Mouse (Mus musculus) testis, adult 2 months (tissue): Measurements from ENCODE around the gene Klhl26. TPM values are rescaled to one million over a fixed set of nuclear protein-coding genes. Genes with fewer than 3 reads are reported as not detected.

Experiments used
- H3K27ac ChIP-seq: fragments of 200-500 bp; 2 replicates; pipeline ENCODE4 v1.5.1; 2012; ENCODE audit warnings: low read depth, low read length; ENCODE audit not compliant: control insufficient read depth, insufficient read depth
- H3K27me3 ChIP-seq: fragments of 200-500 bp; 2 replicates; pipeline ENCODE4 v1.6.1; 2012; ENCODE audit warnings: mild to moderate bottlenecking, low read length, moderate library complexity; ENCODE audit not compliant: control insufficient read depth, insufficient read depth
- H3K36me3 ChIP-seq: fragments of 200-500 bp; 2 replicates; pipeline ENCODE4 v1.6.1; 2012; ENCODE audit warnings: mild to moderate bottlenecking, low read length; ENCODE audit not compliant: control insufficient read depth, insufficient read depth
- H3K4me1 ChIP-seq: fragments of 200-500 bp; 2 replicates; pipeline ENCODE4 v1.6.1; 2012; ENCODE audit warnings: low read length; ENCODE audit not compliant: control insufficient read depth, insufficient read depth
- H3K4me3 ChIP-seq: fragments of 200-500 bp; 2 replicates; pipeline ENCODE4 v1.5.1; 2012; ENCODE audit warnings: low read depth, mild to moderate bottlenecking, low read length, moderate library complexity, mixed read lengths; ENCODE audit not compliant: control insufficient read depth
- CTCF ChIP-seq: fragments of 200-500 bp; IDR thresholded peaks from 2 replicates; pipeline ENCODE4 v1.5.1; 2012; ENCODE audit warnings: low read depth, mild to moderate bottlenecking, inconsistent platforms, low read length, moderate library complexity; ENCODE audit not compliant: control insufficient read depth, insufficient read depth, insufficient replicate concordance
- POLR2A ChIP-seq: fragments of 200-500 bp; IDR thresholded peaks from 2 replicates; pipeline ENCODE4 v1.6.1; 2012; ENCODE audit warnings: low read depth, mild to moderate bottlenecking, inconsistent platforms, low read length, moderate library complexity; ENCODE audit not compliant: control insufficient read depth
- polyA plus RNA-seq: library from polyadenylated mRNA; depleted of rRNA; stranded (reverse); fragments of >200 nt; gene quantifications from 2 replicates; pipeline ENCODE4 v1.2.3, GENCODE M21; 2012; rRNA removed

The Klhl26 gene
- polyA plus RNA-seq, 1 experiment = 3.6 TPM

DNA sequence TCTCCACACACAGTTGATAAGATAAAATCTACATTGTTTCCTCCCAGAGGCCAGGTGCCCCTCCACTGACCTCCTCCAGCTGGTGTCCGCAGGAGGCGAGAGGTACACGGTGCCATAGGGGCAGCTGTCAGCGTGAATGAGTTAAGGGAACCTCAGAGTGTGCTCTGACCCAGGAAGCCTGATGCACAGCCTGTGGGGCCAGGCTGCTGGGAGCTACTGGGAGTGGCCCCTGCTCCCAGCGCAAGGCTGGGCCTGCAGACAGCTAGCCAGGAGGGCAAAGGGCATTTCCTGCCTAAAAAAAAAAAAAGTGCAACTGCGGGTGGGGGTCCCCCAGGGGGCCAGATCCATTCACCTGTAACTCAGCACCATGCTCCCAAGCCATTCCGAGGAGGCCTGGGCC lies 71.6 kb downstream of the Klhl26 start:
- Histone ChIP-seq H3K4me1 (peaks cover 3% of the 10 kb centered on the region; the same call in 1 of the 2 replicates), H3K36me3 (no peaks in the 10 kb centered on the region), H3K27ac (no peak overlapping the region), H3K27me3 (no peaks in the 10 kb centered on the region), H3K4me3 (no peak overlapping the region)
- TF ChIP-seq POLR2A (no peak), CTCF (no peak)

DNA sequence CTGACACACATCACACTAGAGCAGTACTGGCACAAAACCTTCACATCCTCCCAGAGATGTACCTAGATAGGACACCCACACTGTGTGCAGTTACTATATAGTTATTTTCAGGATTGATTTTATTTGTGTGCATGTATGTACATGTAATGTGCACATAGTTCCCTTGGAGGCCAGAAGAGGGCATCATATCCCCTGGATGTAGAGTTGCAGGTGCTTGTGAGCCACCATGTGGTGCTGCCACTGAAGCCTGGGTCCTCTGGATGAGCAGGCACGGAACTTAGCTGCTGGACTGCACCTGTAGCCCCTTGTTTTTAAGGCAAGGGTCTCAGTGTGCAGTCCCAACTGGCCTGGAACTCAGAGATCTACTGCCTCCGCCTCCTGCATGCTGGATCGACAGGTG lies 72.6 kb downstream of the Klhl26 start:
- Histone ChIP-seq H3K27ac (no peak overlapping the region), H3K4me3 (no peak overlapping the region), H3K36me3 (no peaks in the 10 kb centered on the region), H3K27me3 (no peaks in the 10 kb centered on the region), H3K4me1 (peaks cover 3% of the 10 kb centered on the region; the same call in 1 of the 2 replicates)
- TF ChIP-seq CTCF (no peak), POLR2A (no peak)

Other genes with a start within 250 kb of the Klhl26 start
- 206 and 208 TPM in 2 replicates for gene Sugp2, start 242.7 kb downstream of the Klhl26 start, polyA plus RNA-seq
- gene Armc6, start 242.5 kb downstream of the Klhl26 start, polyA plus RNA-seq = 5.4 and 5.5 TPM in 2 replicates
- gene Homer3, start 194.1 kb downstream of the Klhl26 start, polyA plus RNA-seq = 7.3 and 9.8 TPM in 2 replicates
- 95.5 and 101 TPM in 2 replicates for gene Ddx49, start 174.5 kb downstream of the Klhl26 start, polyA plus RNA-seq
- gene Cope, start 174.4 kb downstream of the Klhl26 start, polyA plus RNA-seq = 102 and 115 TPM in 2 replicates
- gene Cers1, start 161.2 kb downstream of the Klhl26 start, polyA plus RNA-seq = 0.43 and 0.48 TPM in 2 replicates
- gene Gdf1, start 147.2 kb downstream of the Klhl26 start, polyA plus RNA-seq = 0.20 and 0.24 TPM in 2 replicates
- gene Upf1, start 123.7 kb downstream of the Klhl26 start, polyA plus RNA-seq = 33.3 and 35.4 TPM in 2 replicates
- 409 and 456 TPM in 2 replicates for gene Comp, start 103.4 kb downstream of the Klhl26 start, polyA plus RNA-seq
- 11.3 and 12.3 TPM in 2 replicates for gene Crtc1, start 37.4 kb downstream of the Klhl26 start, polyA plus RNA-seq
- 62.6 and 62.9 TPM in 2 replicates for gene Tmem59l, start 10.4 kb upstream of the Klhl26 start, polyA plus RNA-seq
- 126 and 137 TPM in 2 replicates for gene Crlf1, start 16.2 kb upstream of the Klhl26 start, polyA plus RNA-seq
- 23.9 and 26.9 TPM in 2 replicates for gene Rex1bd, start 29.8 kb upstream of the Klhl26 start, polyA plus RNA-seq
- 768 and 853 TPM in 2 replicates for gene Uba52, start 33.8 kb upstream of the Klhl26 start, polyA plus RNA-seq
- gene Fkbp8, start 50.8 kb upstream of the Klhl26 start, polyA plus RNA-seq = 179 and 198 TPM in 2 replicates
- 77.9 and 84.7 TPM in 2 replicates for gene Kxd1, start 51.0 kb upstream of the Klhl26 start, polyA plus RNA-seq
- 42.5 and 43.8 TPM in 2 replicates for gene Ell, start 62.5 kb upstream of the Klhl26 start, polyA plus RNA-seq
- 561 and 588 TPM in 2 replicates for gene Isyna1, start 117.4 kb upstream of the Klhl26 start, polyA plus RNA-seq
- 35.6 and 38.9 TPM in 2 replicates for gene Ssbp4, start 131.9 kb upstream of the Klhl26 start, polyA plus RNA-seq
- 1.4 TPM in 2 replicates for gene Lrrc25, start 139.2 kb upstream of the Klhl26 start, polyA plus RNA-seq
- 1.3 and 1.4 TPM in 2 replicates for gene Gdf15, start 155.5 kb upstream of the Klhl26 start, polyA plus RNA-seq
- 3.7 and 4.9 TPM in 2 replicates for gene Pgpep1, start 183.4 kb upstream of the Klhl26 start, polyA plus RNA-seq
- 148 and 168 TPM in 2 replicates for gene Lsm4, start 196.3 kb upstream of the Klhl26 start, polyA plus RNA-seq
- 79.2 and 105 TPM in 2 replicates for gene Jund, start 222.0 kb upstream of the Klhl26 start, polyA plus RNA-seq
- gene Iqcn, start 226.5 kb upstream of the Klhl26 start, polyA plus RNA-seq = 286 and 302 TPM in 2 replicates
- gene Gm3336, start 241.6 kb upstream of the Klhl26 start, polyA plus RNA-seq = 0.86 and 0.91 TPM in 2 replicates
- gene Pde4c, start 246.8 kb upstream of the Klhl26 start, polyA plus RNA-seq = 1.1 TPM in 2 replicates